In the genomic region with DNA sequence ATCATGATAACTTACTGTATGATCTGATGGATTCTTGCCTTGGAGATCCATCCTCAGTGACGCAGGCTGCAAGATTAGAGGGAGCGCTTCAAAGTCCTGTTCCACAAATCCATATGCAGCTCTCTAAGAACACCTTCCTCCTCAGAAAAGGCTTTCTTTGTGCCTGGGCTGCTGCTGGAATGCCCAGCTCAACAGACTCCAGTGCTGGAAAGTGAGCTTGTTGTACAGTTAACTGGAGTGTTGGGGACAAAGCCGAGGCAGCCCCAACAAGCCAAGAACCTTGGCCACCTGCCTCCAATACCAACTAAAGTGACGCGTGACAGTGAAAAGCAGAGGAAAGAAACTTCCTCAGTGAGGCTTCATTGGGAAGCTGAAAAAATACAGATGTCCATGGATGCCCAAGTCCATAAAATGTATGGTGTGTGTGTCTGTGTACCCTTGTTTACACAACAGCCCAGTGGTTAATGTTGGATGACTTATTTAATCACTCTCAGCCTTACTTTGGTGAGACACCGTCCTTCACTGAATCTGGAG, we compare ENCODE assay signal across 8 mouse cellular contexts. TPM values are rescaled to one million over a fixed set of nuclear protein-coding genes. Genes with fewer than 3 reads are reported as not detected.
DNase-seq lines count a peak whose midpoint lies in the region; ATAC-seq and TF ChIP-seq lines count a peak whose summit lies in the region.

No protein-coding gene starts in this region.

- H3K9ac ChIP-seq in heart, embryonic 14.5 days (ENCODE audit: low read length): peak overlapping the region; percentile 85
- H3K9ac ChIP-seq in limb, embryonic 13.5 days: peak overlapping the region; percentile 77

- H3K4me1 ChIP-seq in lung, adult 2 months (ENCODE audit: control insufficient read depth, insufficient read depth, low read length): peaks cover 9% of the 10 kb centered on the region; the same call in 1 of the 2 replicates
- peaks cover 3% of the 10 kb centered on the region; the same call in 1 of the 2 replicates for H3K4me1 ChIP-seq in cortical plate, adult 2 months (ENCODE audit: control insufficient read depth, insufficient read depth, low read length)
- H3K4me1 ChIP-seq in heart, embryonic 14.5 days (ENCODE audit: control insufficient read depth in 2 of 2, insufficient read depth in 2 of 2, low read length in 2 of 2): peaks cover 6 to 25% of the 10 kb centered on the region in 2 experiments
- H3K4me1 ChIP-seq in limb, embryonic 13.5 days: peaks cover 29% of the 10 kb centered on the region
- H3K4me1 ChIP-seq in small intestine, adult 2 months (ENCODE audit: control insufficient read depth, insufficient read depth, insufficient read length, low read length): peaks cover 35% of the 10 kb centered on the region; the same call in 1 of the 2 replicates

- H3K4me2 ChIP-seq in heart, embryonic 14.5 days (ENCODE audit: low read length): peak overlapping the region; percentile 88
- H3K4me2 ChIP-seq in limb, embryonic 13.5 days (replicated peaks): peak overlapping the region; percentile 83

- no peak for DNase-seq in lung, adult 2 months
- no peak for DNase-seq in lung, postnatal 14 days
- DNase-seq in ovary, adult 18-20 months (ENCODE audit: low spot score): no peak
- no peak for DNase-seq in layer of hippocampus, adult 9-11 months

- H3K27ac ChIP-seq in cortical plate, adult 2 months (ENCODE audit: insufficient read depth, low read length): no peak overlapping the region
- peak overlapping the region; percentile 93 to 95 for H3K27ac ChIP-seq in heart, embryonic 14.5 days (replicated peaks in 1 of 2; ENCODE audit: control insufficient read depth in 1 of 2, insufficient read depth in 1 of 2, low read depth in 2 of 2, low read length in 2 of 2)
- H3K27ac ChIP-seq in limb, embryonic 13.5 days: no peak overlapping the region
- H3K27ac ChIP-seq in small intestine, adult 2 months (ENCODE audit: insufficient read depth, low read depth, low read length): peak overlapping the region; percentile 85

- no peak for ATAC-seq in heart, embryonic 14.5 days (ENCODE audit: insufficient number of reproducible peaks, insufficient read depth, low FRiP score, low read depth)
- ATAC-seq in limb, embryonic 13.5 days (ENCODE audit: low FRiP score, low read depth): no peak

- no peaks in the 10 kb centered on the region for H3K9me3 ChIP-seq in heart, embryonic 14.5 days (ENCODE audit: control insufficient read depth, low read length)
- no peaks in the 10 kb centered on the region for H3K9me3 ChIP-seq in limb, embryonic 13.5 days

- H3K4me3 ChIP-seq in lung, adult 2 months (replicated peaks; ENCODE audit: extremely low read depth, low read depth, low read length): peak overlapping the region; percentile 51
- H3K4me3 ChIP-seq in cortical plate, adult 2 months (ENCODE audit: insufficient read depth, low read length): peak overlapping the region; percentile 82
- peak overlapping the region; percentile 70 to 76 for H3K4me3 ChIP-seq in heart, embryonic 14.5 days (ENCODE audit: control insufficient read depth in 1 of 2, insufficient read depth in 1 of 2, low read depth in 1 of 2, low read length in 2 of 2)
- H3K4me3 ChIP-seq in limb, embryonic 13.5 days: peak overlapping the region; percentile 49
- H3K4me3 ChIP-seq in small intestine, adult 2 months (ENCODE audit: low read depth, low read length): peak overlapping the region; percentile 88

- no peak for TF ChIP-seq CTCF in lung, adult 2 months (IDR thresholded peaks at IDR 0.05; ENCODE audit: insufficient read depth, low read length)
- TF ChIP-seq CTCF in cortical plate, adult 2 months (IDR thresholded peaks at IDR 0.05; ENCODE audit: extremely low read depth, insufficient read depth, low read length): no peak
- no peak for TF ChIP-seq CTCF in small intestine, adult 2 months (IDR thresholded peaks at IDR 0.05; ENCODE audit: extremely low read depth, insufficient read length, insufficient replicate concordance, low read depth, low read length)

- 31% methylated on average over 6 of the region's 6 CpGs for WGBS in lung, adult 2 months
- 30% methylated on average over 6 of the region's 6 CpGs for WGBS in heart, embryonic 14.5 days
- 53% methylated on average over 6 of the region's 6 CpGs for WGBS in limb, embryonic 13.5 days
- WGBS in small intestine, adult 2 months: 12% methylated on average over 6 of the region's 6 CpGs

- H3K36me3 ChIP-seq in heart, embryonic 14.5 days (ENCODE audit: control insufficient read depth, insufficient read depth, low read length): no peaks in the 10 kb centered on the region
- no peaks in the 10 kb centered on the region for H3K36me3 ChIP-seq in limb, embryonic 13.5 days
- 0 out of 2 replicates have a peak, but pooled peaks cover 2% of the 10 kb centered on the region for H3K36me3 ChIP-seq in small intestine, adult 2 months (ENCODE audit: control insufficient read depth, insufficient read depth, low read length)

- no peaks in the 10 kb centered on the region for H3K27me3 ChIP-seq in heart, embryonic 14.5 days (ENCODE audit: control insufficient read depth, insufficient read depth, low read length)
- no peaks in the 10 kb centered on the region for H3K27me3 ChIP-seq in limb, embryonic 13.5 days
- no peaks in the 10 kb centered on the region for H3K27me3 ChIP-seq in small intestine, adult 2 months (ENCODE audit: control insufficient read depth, insufficient read depth, low read length)

- no peak for TF ChIP-seq POLR2A in lung, adult 2 months (IDR thresholded peaks at IDR 0.05; ENCODE audit: borderline replicate concordance, extremely low read depth, low read depth, low read length)
- no peak for TF ChIP-seq POLR2A in cortical plate, adult 2 months (IDR thresholded peaks at IDR 0.05; ENCODE audit: extremely low read depth, insufficient read depth, low read length)
- no peak for TF ChIP-seq POLR2A in small intestine, adult 2 months (IDR thresholded peaks at IDR 0.05; ENCODE audit: low read depth, low read length)

RNA-seq across cellular contexts. Expression of a gene that starts 1.2 kb away (rescaled TPM):
- 23.3 and 65.9 TPM in 2 replicates for polyA plus RNA-seq in lung, adult 2 months (2012; rRNA removed)
- polyA plus RNA-seq in cortical plate, adult 2 months (2012; rRNA removed): 69.9 and 77.0 TPM in 2 replicates
- 142 and 143 TPM in 2 replicates for polyA plus RNA-seq in heart, embryonic 14.5 days (2014; fragmentation: Nextera tagmentation; extraction: Ambion mirVana)
- 34.9 and 37.9 TPM in 2 replicates for polyA plus RNA-seq in limb, embryonic 13.5 days (2015; fragmentation: Nextera tagmentation; extraction: Ambion mirVana)
- 63.7 and 205 TPM in 2 replicates for polyA plus RNA-seq in small intestine, adult 2 months (2012; rRNA removed)

Comparison
In these comparisons a context has a peak if more than half of its experiments do, and no peak if none do; other contexts are left out.
1. H3K27ac ChIP-seq: peak in heart, embryonic 14.5 days (2 of 2) and small intestine, adult 2 months (single experiment); none in cortical plate, adult 2 months (single experiment) and limb, embryonic 13.5 days (single experiment).
2. Peak in every context shown above with its lines, with median percentiles within 50 percentile points of each other: H3K4me3 ChIP-seq.